Mouse (Mus musculus): Measurements from ENCODE around the gene Zdhhc8. TPM values are rescaled to one million over a fixed set of nuclear protein-coding genes. Genes with fewer than 3 reads are reported as not detected.

Gene Zdhhc8
- polyA plus RNA-seq, 1 experiment from 2014 or later, result 9.3 TPM

- WGBS, result 71% methylated on average over 11 of the region's 11 CpGs
- no peak for ATAC-seq (ENCODE audit: low read depth)
- Histone ChIP-seq H3K4me2 (ENCODE audit: low read depth, low read length) (no peak overlapping the region), H3K4me1 (replicated peaks; ENCODE audit: control insufficient read depth, insufficient read depth, low read length) (0 out of 2 replicates have a peak, but pooled peaks cover 2% of the 10 kb centered on the region), H3K36me3 (ENCODE audit: control insufficient read depth, insufficient read depth, low read length) (no peaks in the 10 kb centered on the region), H3K27ac (ENCODE audit: low read length) (no peak overlapping the region), H3K9me3 (ENCODE audit: control insufficient read depth, low read length) (no peaks in the 10 kb centered on the region), H3K4me3 (ENCODE audit: low read length) (no peak overlapping the region), H3K27me3 (ENCODE audit: control insufficient read depth, insufficient read depth, low read depth, low read length) (peaks cover 3% of the 10 kb centered on the region; the same call in 1 of the 2 replicates), H3K9ac (ENCODE audit: low read length) (no peak overlapping the region)
Observed at GRCm38 (mm10) chr16:18173788-18174187, 61.1 kb downstream of the Zdhhc8 start.

GRCm38 (mm10) chr16:18173231-18173630 lies 61.7 kb downstream of the Zdhhc8 start:
- Histone ChIP-seq H3K27ac (ENCODE audit: low read length) (no peak overlapping the region), H3K4me1 (replicated peaks; ENCODE audit: control insufficient read depth, insufficient read depth, low read length) (no peaks in the 10 kb centered on the region), H3K9ac (ENCODE audit: low read length) (no peak overlapping the region), H3K4me3 (ENCODE audit: low read length) (no peak overlapping the region), H3K4me2 (ENCODE audit: low read depth, low read length) (no peak overlapping the region), H3K9me3 (ENCODE audit: control insufficient read depth, low read length) (no peaks in the 10 kb centered on the region), H3K27me3 (ENCODE audit: control insufficient read depth, insufficient read depth, low read depth, low read length) (peaks cover 3% of the 10 kb centered on the region; the same call in 1 of the 2 replicates), H3K36me3 (ENCODE audit: control insufficient read depth, insufficient read depth, low read length) (no peaks in the 10 kb centered on the region)
- WGBS, result 77% methylated on average over 9 of the region's 9 CpGs
- no peak for ATAC-seq (ENCODE audit: low read depth)

GRCm38 (mm10) chr16:18172266-18172855 lies 62.6 kb downstream of the Zdhhc8 start:
- no peaks in the 10 kb centered on the region for H3K4me1 ChIP-seq (replicated peaks; ENCODE audit: control insufficient read depth, insufficient read depth, low read length)
- no peak overlapping the region for H3K27ac ChIP-seq (ENCODE audit: low read length)
- no peak overlapping the region for H3K9ac ChIP-seq (ENCODE audit: low read length)
- H3K4me3 ChIP-seq (ENCODE audit: low read length), result no peak overlapping the region
- H3K27me3 ChIP-seq (ENCODE audit: control insufficient read depth, insufficient read depth, low read depth, low read length), result peaks cover 3% of the 10 kb centered on the region; the same call in 1 of the 2 replicates
- 5% methylated on average over 7 of the region's 7 CpGs for WGBS
- H3K9me3 ChIP-seq (ENCODE audit: control insufficient read depth, low read length), result no peaks in the 10 kb centered on the region
- H3K36me3 ChIP-seq (ENCODE audit: control insufficient read depth, insufficient read depth, low read length), result no peaks in the 10 kb centered on the region
- no peak overlapping the region for H3K4me2 ChIP-seq (ENCODE audit: low read depth, low read length)
- peak; percentile 24; the same call in 1 of the 2 replicates for ATAC-seq (ENCODE audit: low read depth)

MicroRNA genes within 50 kb of the gene (microRNA counts, 519-probe panel; counts per million panel counts)
- microRNA mmu-miR-1306, result 1,709 counts per million, percentile 25 among the panel's probes with 10 or more counts

Small RNAs within 50 kb of the gene (microRNA-seq; reads per million reads assigned to microRNA genes)
- not detected for gene Gm24572
- gene Mir1306, result 202 reads per million, percentile 57 among the genes with 10 or more reads in this experiment

Other genes starting within 250 kb of the Zdhhc8 start
- 78.5 and 79.2 TPM in 2 replicates for gene Dgcr6, start 182.3 kb downstream of the Zdhhc8 start, polyA plus RNA-seq (2015; fragmentation: Nextera tagmentation; extraction: Ambion mirVana)
- gene Prodh, start 144.9 kb downstream of the Zdhhc8 start, polyA plus RNA-seq (2015; fragmentation: Nextera tagmentation; extraction: Ambion mirVana), result 12.5 and 13.4 TPM in 2 replicates
- 0.35 TPM in 2 replicates for gene Rtn4r, start 107.5 kb downstream of the Zdhhc8 start, polyA plus RNA-seq (2015; fragmentation: Nextera tagmentation; extraction: Ambion mirVana)
- gene Ccdc188, start 17.3 kb downstream of the Zdhhc8 start, polyA plus RNA-seq (2015; fragmentation: Nextera tagmentation; extraction: Ambion mirVana), result not detected in 2 replicates
- 95.2 and 106 TPM in 2 replicates for gene Trmt2a, start 13.5 kb upstream of the Zdhhc8 start, polyA plus RNA-seq (2015; fragmentation: Nextera tagmentation; extraction: Ambion mirVana)
- 459 and 514 TPM in 2 replicates for gene Ranbp1, start 13.6 kb upstream of the Zdhhc8 start, polyA plus RNA-seq (2015; fragmentation: Nextera tagmentation; extraction: Ambion mirVana)
- gene Gm49776, start 23.2 kb upstream of the Zdhhc8 start, polyA plus RNA-seq (2015; fragmentation: Nextera tagmentation; extraction: Ambion mirVana), result 1.8 and 2.8 TPM in 2 replicates
- gene Dgcr8, start 54.1 kb upstream of the Zdhhc8 start, polyA plus RNA-seq (2015; fragmentation: Nextera tagmentation; extraction: Ambion mirVana), result 26.6 and 28.8 TPM in 2 replicates
- 27.0 and 28.7 TPM in 2 replicates for gene Tango2, start 113.0 kb upstream of the Zdhhc8 start, polyA plus RNA-seq (2015; fragmentation: Nextera tagmentation; extraction: Ambion mirVana)
- gene Arvcf, start 113.0 kb upstream of the Zdhhc8 start, polyA plus RNA-seq (2015; fragmentation: Nextera tagmentation; extraction: Ambion mirVana), result 34.0 and 36.7 TPM in 2 replicates
- 22.0 and 22.1 TPM in 2 replicates for gene Txnrd2, start 191.2 kb upstream of the Zdhhc8 start, polyA plus RNA-seq (2015; fragmentation: Nextera tagmentation; extraction: Ambion mirVana)
- 124 and 125 TPM in 2 replicates for gene Comt, start 191.7 kb upstream of the Zdhhc8 start, polyA plus RNA-seq (2015; fragmentation: Nextera tagmentation; extraction: Ambion mirVana)